Mouse (Mus musculus) stomach, embryonic 14.5 days (tissue): ENCODE measurements at regions not wholly inside any gene's neighbourhood (a gene's known extent, or its start where the extent isn't known, plus 50 kb on each side); places are given as distances from the start of the nearest gene placed in this dataset.
A peak's percentile ranks its signal among the peaks of the same experiment; 100 is the strongest.

ENCODE experiments used
- ATAC-seq: fragments of 200-750 bp; cut with Nextera tagmentation; 2 replicates; pipeline ENCODE4 v1.8.0; 2017; ENCODE audit warnings: low read depth, moderate TSS enrichment; ENCODE audit not compliant: insufficient number of reproducible peaks, insufficient read depth, low FRiP score
- H3K27ac ChIP-seq: fragments of 300-500 bp; sonication (generic); 2 replicates; pipeline ENCODE4 v1.5.1; 2014; ENCODE audit warnings: mild to moderate bottlenecking, low read length, moderate library complexity, mixed read lengths
- H3K27me3 ChIP-seq: fragments of 300-500 bp; sonication (generic); 2 replicates; pipeline ENCODE4 v1.6.1; 2014; ENCODE audit warnings: low read length, control low read depth, mixed read lengths; ENCODE audit not compliant: control insufficient read depth, insufficient read depth
- H3K36me3 ChIP-seq: fragments of 300-500 bp; sonication (generic); 2 replicates; pipeline ENCODE4 v1.6.1; 2014; ENCODE audit warnings: mild to moderate bottlenecking, control low read depth, low read length, moderate library complexity, mixed read lengths; ENCODE audit not compliant: control insufficient read depth, insufficient read depth
- H3K4me1 ChIP-seq: fragments of 300-500 bp; sonication (generic); 2 replicates; pipeline ENCODE4 v1.6.1; 2014; ENCODE audit warnings: low read length, control low read depth, mixed read lengths; ENCODE audit not compliant: control insufficient read depth, insufficient read depth
- H3K4me2 ChIP-seq: fragments of 300-500 bp; sonication (generic); replicated peaks from 2 replicates; pipeline ENCODE4 v1.6.1; 2014; ENCODE audit warnings: low read depth, low read length, control low read depth
- H3K4me3 ChIP-seq: fragments of 300-500 bp; sonication (generic); 2 replicates; pipeline ENCODE4 v1.5.1; 2014; ENCODE audit warnings: low read depth, low read length, control low read depth
- H3K9ac ChIP-seq: fragments of 300-500 bp; sonication (generic); replicated peaks from 2 replicates; pipeline ENCODE4 v1.6.1; 2014; ENCODE audit warnings: low read depth, mild to moderate bottlenecking, control low read depth, low read length, moderate library complexity, mixed read lengths
- H3K9me3 ChIP-seq: fragments of 300-500 bp; sonication (generic); 2 replicates; pipeline ENCODE4 v1.6.1; 2016; ENCODE audit warnings: low read depth, low read length, control low read depth; ENCODE audit not compliant: control insufficient read depth
- WGBS: fragments of 180-500 bp; shearing (Covaris S2); extraction: QIAGEN DNeasy Blood & Tissue Kit; methylation state at CpG from one replicate; pipeline ENCODE4 v1.1.7; 2014; 5-methylcytosine and 5-hydroxymethylcytosine counted together

GRCm38 (mm10) chr1:57266695-57267094 lies 110.7 kb upstream of the 1700066M21Rik start:
- ATAC-seq = no peak
- Histone ChIP-seq H3K9ac (no peak overlapping the region), H3K27ac (no peak overlapping the region), H3K9me3 (no peaks in the 10 kb centered on the region), H3K4me1 (peaks cover 9% of the 10 kb centered on the region; the same call in 1 of the 2 replicates), H3K4me3 (no peak overlapping the region), H3K36me3 (no peaks in the 10 kb centered on the region), H3K27me3 (no peaks in the 10 kb centered on the region), H3K4me2 (no peak overlapping the region)
- WGBS = 34% methylated on average over 4 of the region's 4 CpGs

- no peaks in the 10 kb centered on the region for H3K27me3 ChIP-seq
- 30% methylated on average over 2 of the region's 2 CpGs for WGBS
- H3K9ac ChIP-seq = no peak overlapping the region
- H3K4me2 ChIP-seq = no peak overlapping the region
- no peak overlapping the region for H3K27ac ChIP-seq
- no peaks in the 10 kb centered on the region for H3K36me3 ChIP-seq
- no peak overlapping the region for H3K4me3 ChIP-seq
- H3K9me3 ChIP-seq = no peaks in the 10 kb centered on the region
- peaks cover 11% of the 10 kb centered on the region; the same call in 1 of the 2 replicates for H3K4me1 ChIP-seq
- no peak for ATAC-seq
These were observed 109.6 kb upstream of the 1700066M21Rik start for GRCm38 (mm10) chr1:57267851-57268250.

- no peaks in the 10 kb centered on the region for H3K36me3 ChIP-seq
- 45% methylated on average over 13 of the region's 13 CpGs for WGBS
- H3K27ac ChIP-seq = no peak overlapping the region
- H3K27me3 ChIP-seq = no peaks in the 10 kb centered on the region
- H3K4me3 ChIP-seq = no peak overlapping the region
- peaks cover 11% of the 10 kb centered on the region; the same call in 1 of the 2 replicates for H3K4me1 ChIP-seq
- peak; percentile 74; the same call in 1 of the 2 replicates for ATAC-seq
- no peaks in the 10 kb centered on the region for H3K9me3 ChIP-seq
- no peak overlapping the region for H3K4me2 ChIP-seq
- H3K9ac ChIP-seq = no peak overlapping the region
These were observed 107.6 kb upstream of the 1700066M21Rik start for GRCm38 (mm10) chr1:57269679-57270354.

GRCm38 (mm10) chr1:57272593-57272992 lies 104.8 kb upstream of the 1700066M21Rik start:
- Histone ChIP-seq H3K27ac (no peak overlapping the region), H3K9ac (no peak overlapping the region), H3K36me3 (no peaks in the 10 kb centered on the region), H3K4me1 (0 out of 2 replicates have a peak, but pooled peaks cover 3% of the 10 kb centered on the region), H3K27me3 (no peaks in the 10 kb centered on the region), H3K4me2 (no peak overlapping the region), H3K4me3 (no peak overlapping the region), H3K9me3 (no peaks in the 10 kb centered on the region)
- WGBS = 38% methylated on average over 5 of the region's 5 CpGs
- ATAC-seq = peak; percentile 58; the same call in 1 of the 2 replicates

- Histone ChIP-seq H3K9ac (no peak overlapping the region), H3K27ac (no peak overlapping the region), H3K36me3 (no peaks in the 10 kb centered on the region), H3K4me3 (no peak overlapping the region), H3K27me3 (no peaks in the 10 kb centered on the region), H3K4me2 (no peak overlapping the region), H3K4me1 (no peaks in the 10 kb centered on the region), H3K9me3 (no peaks in the 10 kb centered on the region)
- 93% methylated on average over 3 of the region's 3 CpGs for WGBS
- ATAC-seq = no peak
These were observed 95.9 kb upstream of the 1700066M21Rik start for GRCm38 (mm10) chr1:57281549-57281948.

- no peak for ATAC-seq
- no peaks in the 10 kb centered on the region for H3K36me3 ChIP-seq
- no peaks in the 10 kb centered on the region for H3K9me3 ChIP-seq
- no peak overlapping the region for H3K9ac ChIP-seq
- H3K27ac ChIP-seq = no peak overlapping the region
- 83% methylated on average over 1 of the region's 1 CpGs for WGBS
- H3K27me3 ChIP-seq = no peaks in the 10 kb centered on the region
- H3K4me1 ChIP-seq = no peaks in the 10 kb centered on the region
- H3K4me3 ChIP-seq = no peak overlapping the region
- no peak overlapping the region for H3K4me2 ChIP-seq
These were observed 81.2 kb upstream of the 1700066M21Rik start for GRCm38 (mm10) chr1:57296186-57296585.

- H3K9me3 ChIP-seq = no peaks in the 10 kb centered on the region
- no peak overlapping the region for H3K4me3 ChIP-seq
- H3K27me3 ChIP-seq = no peaks in the 10 kb centered on the region
- H3K36me3 ChIP-seq = no peaks in the 10 kb centered on the region
- ATAC-seq = no peak
- no peak overlapping the region for H3K9ac ChIP-seq
- H3K4me2 ChIP-seq = no peak overlapping the region
- H3K4me1 ChIP-seq = no peaks in the 10 kb centered on the region
- WGBS = 80% methylated on average over 5 of the region's 5 CpGs
- H3K27ac ChIP-seq = no peak overlapping the region
These were observed 78.9 kb upstream of the 1700066M21Rik start for GRCm38 (mm10) chr1:57298557-57298956.

GRCm38 (mm10) chr1:57301260-57301979 lies 76.0 kb upstream of the 1700066M21Rik start:
- Histone ChIP-seq H3K4me3 (no peak overlapping the region), H3K27ac (no peak overlapping the region), H3K36me3 (no peaks in the 10 kb centered on the region), H3K27me3 (no peaks in the 10 kb centered on the region), H3K9me3 (no peaks in the 10 kb centered on the region), H3K9ac (no peak overlapping the region), H3K4me2 (no peak overlapping the region), H3K4me1 (no peaks in the 10 kb centered on the region)
- 71% methylated on average over 8 of the region's 8 CpGs for WGBS
- no peak for ATAC-seq
